Mouse (Mus musculus): ENCODE measurements around the gene Inpp1. TPM values are rescaled to one million over a fixed set of nuclear protein-coding genes. Genes with fewer than 3 reads are reported as not detected.

The Inpp1 gene
- polyA plus RNA-seq, 1 experiment from 2014 or later: 6.2 TPM

DNA sequence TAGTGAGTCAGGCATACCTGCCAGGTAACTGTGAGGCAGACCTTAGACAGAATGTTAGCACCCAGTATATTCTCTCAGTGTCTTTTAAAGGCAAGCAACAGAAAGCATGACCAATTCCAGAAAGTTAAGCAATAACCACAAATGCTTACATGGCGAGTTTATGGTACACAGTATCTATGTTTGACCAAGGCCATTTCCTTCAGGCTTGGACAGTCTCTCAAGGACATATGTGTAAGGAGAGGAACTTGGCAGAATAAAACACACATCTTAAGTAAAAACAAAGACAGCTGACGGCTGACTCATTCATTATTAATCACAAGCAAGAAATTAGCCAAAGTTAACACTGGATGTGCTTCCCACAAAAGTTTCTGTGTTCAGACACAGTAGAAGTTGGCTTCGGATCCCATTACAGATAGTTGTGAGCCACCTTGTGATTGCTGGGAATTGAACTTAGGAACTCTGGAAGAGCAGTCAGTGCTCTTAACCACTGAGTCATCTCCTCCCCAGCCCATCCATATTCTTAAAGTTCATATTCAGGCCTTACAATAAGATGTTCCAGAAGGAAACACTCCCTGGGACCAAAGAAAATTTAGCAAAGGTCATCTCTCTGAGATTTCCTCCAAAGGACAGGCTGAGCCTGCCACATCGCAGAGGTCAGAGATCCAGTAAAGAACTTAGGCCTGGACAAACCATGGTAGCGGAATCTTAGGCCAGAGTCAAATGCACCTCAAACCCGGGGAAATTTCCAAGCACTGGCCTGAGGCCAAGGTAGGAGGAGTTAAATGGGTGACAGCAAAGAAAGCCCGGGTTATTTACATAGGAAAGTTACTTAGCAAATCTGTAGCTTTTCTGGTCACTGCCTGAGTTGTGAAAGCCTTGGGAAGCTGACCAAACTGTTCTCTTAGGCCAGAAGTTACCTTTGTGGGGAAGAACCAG, 52.0 kb downstream of the Inpp1 start:
- 61% methylated on average over 7 of the region's 7 CpGs for WGBS (ENCODE audit: insufficient replicate concordance)
- no peak overlapping the region for H3K27ac ChIP-seq
- no peak for ATAC-seq

DNA sequence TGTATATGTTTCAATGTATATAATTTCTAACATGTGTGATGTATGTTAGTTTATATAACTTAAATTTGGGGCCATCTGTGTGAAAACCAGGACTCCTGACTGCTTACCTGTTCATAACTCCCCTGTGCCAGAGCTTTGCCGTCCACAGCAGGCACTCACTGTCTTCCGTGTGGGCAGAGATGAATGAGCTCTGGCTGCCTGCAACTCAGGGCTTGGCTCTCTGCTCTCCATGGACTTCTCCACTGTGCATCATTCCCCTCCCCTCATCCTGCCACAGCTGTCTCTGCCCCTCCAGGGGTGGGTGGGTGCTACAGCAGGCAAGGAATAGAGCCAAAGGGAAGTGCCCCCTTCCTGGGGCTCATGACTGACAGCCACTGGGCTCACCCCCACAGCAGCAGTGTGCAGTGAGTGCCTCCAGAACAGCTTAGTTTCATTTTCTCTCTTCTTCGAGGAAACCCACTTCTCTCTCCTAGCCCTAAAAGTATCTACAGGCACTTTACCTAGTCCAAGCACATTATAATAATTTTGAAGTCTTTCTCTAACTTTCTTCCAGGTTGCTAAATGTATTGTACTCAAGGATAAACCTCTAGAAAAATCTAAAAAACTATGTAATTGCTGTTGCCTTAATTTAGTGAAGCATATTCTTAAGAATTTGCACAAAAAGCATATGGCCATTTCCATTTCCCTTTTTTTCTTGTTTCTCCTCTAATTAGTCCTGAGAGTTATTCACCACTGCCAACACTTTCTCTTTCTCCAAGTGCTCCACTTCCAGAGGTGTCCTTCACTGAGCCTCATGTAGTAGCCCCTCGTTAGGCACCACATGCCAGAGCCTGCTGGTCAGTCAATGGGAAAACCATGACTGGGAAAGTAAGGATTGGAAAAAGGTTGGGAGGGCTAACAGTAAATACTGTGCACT, 53.3 kb downstream of the Inpp1 start:
- H3K9me3 ChIP-seq (replicated peaks): no peaks in the 10 kb centered on the region
- H3K4me3 ChIP-seq: no peak overlapping the region
- no peak for ATAC-seq
- no peaks in the 10 kb centered on the region for H3K27me3 ChIP-seq (replicated peaks)
- 50% methylated on average over 4 of the region's 4 CpGs for WGBS (ENCODE audit: insufficient replicate concordance)
- H3K4me1 ChIP-seq: peaks cover 3% of the 10 kb centered on the region; the same call in 1 of the 2 replicates
- H3K4me2 ChIP-seq: peak overlapping the region; percentile 42
- no peak overlapping the region for H3K27ac ChIP-seq
- H3K36me3 ChIP-seq: no peaks in the 10 kb centered on the region
- no peak overlapping the region for H3K9ac ChIP-seq

More for the DNA sequence above, 52.0 kb downstream of the Inpp1 start:
- H3K9me3 ChIP-seq (replicated peaks): no peaks in the 10 kb centered on the region
- no peak overlapping the region for H3K9ac ChIP-seq
- no peak overlapping the region for H3K4me3 ChIP-seq
- no peak overlapping the region for H3K4me2 ChIP-seq
- no peaks in the 10 kb centered on the region for H3K36me3 ChIP-seq
- peaks cover 3% of the 10 kb centered on the region; the same call in 1 of the 2 replicates for H3K4me1 ChIP-seq
- no peaks in the 10 kb centered on the region for H3K27me3 ChIP-seq (replicated peaks)

DNA sequence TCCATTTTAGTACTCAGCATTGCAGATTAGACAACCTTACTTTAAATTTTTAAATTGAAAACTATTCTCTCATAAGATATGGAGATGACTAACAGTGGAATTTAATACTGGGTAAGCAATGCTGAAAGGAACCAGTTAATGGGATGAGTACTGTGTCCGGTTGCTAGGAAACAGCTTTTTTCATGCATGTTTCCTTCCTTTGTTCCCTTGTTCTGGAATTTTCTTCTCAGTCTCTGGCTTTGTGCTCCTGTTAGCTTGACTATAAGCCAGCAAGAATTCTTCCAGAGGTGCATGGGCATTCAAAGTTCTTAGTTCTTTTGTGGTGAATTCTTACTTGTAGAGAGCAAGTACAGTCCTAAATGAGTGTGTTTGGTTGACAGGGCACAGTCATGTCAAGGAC, 59.3 kb downstream of the Inpp1 start:
- H3K27ac ChIP-seq: no peak overlapping the region
- H3K36me3 ChIP-seq: no peaks in the 10 kb centered on the region
- peaks cover 1% of the 10 kb centered on the region; the same call in 1 of the 2 replicates for H3K4me1 ChIP-seq
- no peak for ATAC-seq
- H3K9ac ChIP-seq: no peak overlapping the region
- H3K27me3 ChIP-seq (replicated peaks): no peaks in the 10 kb centered on the region
- 74% methylated on average over 1 of the region's 1 CpGs for WGBS (ENCODE audit: insufficient replicate concordance)
- H3K9me3 ChIP-seq (replicated peaks): no peaks in the 10 kb centered on the region
- no peak overlapping the region for H3K4me2 ChIP-seq
- H3K4me3 ChIP-seq: no peak overlapping the region

DNA sequence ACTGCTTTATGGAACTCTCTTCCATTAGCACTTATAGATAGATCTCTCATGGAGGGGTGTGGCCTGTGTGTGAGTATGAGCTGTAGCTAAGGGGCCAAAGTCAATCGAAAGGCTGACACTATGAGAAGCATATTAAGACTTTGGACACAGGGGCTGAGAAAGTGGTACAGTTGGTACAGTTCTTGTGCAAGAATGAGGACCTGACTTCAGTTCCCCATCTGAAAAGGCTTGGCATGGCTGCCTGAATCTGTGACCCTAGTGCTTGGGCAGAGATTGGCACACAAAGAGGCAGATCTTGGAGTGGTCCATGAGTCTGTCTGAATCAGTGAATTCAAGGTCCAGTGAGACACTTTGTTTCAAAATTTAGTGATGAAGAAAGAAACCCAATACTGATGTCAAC, 63.2 kb downstream of the Inpp1 start:
- H3K27ac ChIP-seq: no peak overlapping the region
- WGBS (ENCODE audit: insufficient replicate concordance): 63% methylated on average over 1 of the region's 1 CpGs
- peaks cover 9% of the 10 kb centered on the region; the same call in 1 of the 2 replicates for H3K4me1 ChIP-seq
- H3K36me3 ChIP-seq: no peaks in the 10 kb centered on the region
- H3K9me3 ChIP-seq (replicated peaks): no peaks in the 10 kb centered on the region
- H3K4me2 ChIP-seq: no peak overlapping the region
- H3K4me3 ChIP-seq: no peak overlapping the region
- ATAC-seq: no peak
- H3K27me3 ChIP-seq (replicated peaks): no peaks in the 10 kb centered on the region
- no peak overlapping the region for H3K9ac ChIP-seq

DNA sequence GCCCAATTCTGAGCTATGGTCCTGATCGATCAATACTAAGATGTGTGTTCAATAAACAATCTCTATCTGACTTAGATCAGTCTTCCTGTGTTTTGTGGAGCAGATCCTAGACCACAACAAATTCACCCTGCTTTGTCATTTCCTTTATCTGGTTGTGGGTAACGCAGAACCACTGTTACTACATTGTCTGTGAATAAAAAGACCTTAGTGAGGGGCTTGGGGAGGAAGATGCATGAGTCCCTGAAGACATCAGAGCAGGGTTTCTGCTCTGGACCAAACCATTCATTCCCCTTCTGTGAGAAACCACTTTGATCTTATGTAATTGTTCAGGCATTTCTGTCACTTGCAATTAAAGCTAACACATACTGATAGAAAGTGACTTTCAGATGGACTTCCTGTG, 63.7 kb downstream of the Inpp1 start:
- ATAC-seq: no peak
- WGBS (ENCODE audit: insufficient replicate concordance): 31% methylated on average over 2 of the region's 2 CpGs

DNA sequence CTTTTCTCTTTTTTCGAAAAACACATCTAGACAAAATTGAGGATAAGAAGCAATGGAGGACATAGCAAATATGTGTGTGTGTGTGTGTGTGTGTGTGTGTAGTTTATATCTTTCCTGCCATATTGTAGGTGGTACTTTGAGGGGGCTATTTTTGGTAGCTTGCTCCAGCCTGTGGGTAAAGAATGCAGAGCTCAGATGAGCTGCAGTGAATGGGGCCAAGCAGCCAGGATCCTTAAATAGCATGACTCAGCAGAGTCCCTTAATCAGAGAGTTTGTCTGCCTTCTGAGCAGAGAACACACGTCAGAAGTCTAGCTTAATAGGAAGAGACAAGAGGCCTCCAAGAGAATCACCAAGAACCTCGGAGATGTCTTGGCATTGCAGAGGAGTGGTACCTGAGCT, 64.8 kb downstream of the Inpp1 start:
- Histone ChIP-seq H3K9ac (no peak overlapping the region), H3K4me2 (no peak overlapping the region), H3K4me3 (no peak overlapping the region), H3K27ac (no peak overlapping the region), H3K36me3 (no peaks in the 10 kb centered on the region), H3K4me1 (peaks cover 9% of the 10 kb centered on the region; the same call in 1 of the 2 replicates), H3K27me3 (replicated peaks) (no peaks in the 10 kb centered on the region), H3K9me3 (replicated peaks) (no peaks in the 10 kb centered on the region)
- peak; percentile 54; the same call in 1 of the 2 replicates for ATAC-seq
- WGBS (ENCODE audit: insufficient replicate concordance): 20% methylated on average over 3 of the region's 3 CpGs

More for the DNA sequence above, 63.7 kb downstream of the Inpp1 start:
- Histone ChIP-seq H3K4me3 (no peak overlapping the region), H3K9me3 (replicated peaks) (no peaks in the 10 kb centered on the region), H3K9ac (no peak overlapping the region), H3K27ac (no peak overlapping the region), H3K4me2 (no peak overlapping the region), H3K36me3 (no peaks in the 10 kb centered on the region), H3K27me3 (replicated peaks) (no peaks in the 10 kb centered on the region), H3K4me1 (peaks cover 9% of the 10 kb centered on the region; the same call in 1 of the 2 replicates)

DNA sequence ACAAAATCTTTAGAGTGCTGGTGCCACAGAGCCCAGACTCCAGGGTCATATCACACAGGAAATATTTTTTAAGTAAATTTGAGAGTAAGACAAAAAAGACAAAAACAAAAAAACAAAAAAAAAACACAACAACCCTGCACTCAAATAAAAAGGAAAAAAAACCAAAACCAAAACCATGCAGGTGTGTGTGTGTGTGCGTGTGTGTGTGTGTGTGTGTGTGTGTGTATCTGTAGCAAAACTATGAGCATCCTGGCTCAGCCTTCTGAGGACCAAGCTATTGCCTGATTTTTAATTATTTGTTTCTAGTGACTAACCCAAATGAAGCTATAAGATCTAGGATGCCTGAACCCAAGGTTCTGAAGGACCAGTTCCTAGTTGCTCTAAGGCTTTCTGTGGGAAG, 65.9 kb downstream of the Inpp1 start:
- 56% methylated on average over 1 of the region's 1 CpGs for WGBS (ENCODE audit: insufficient replicate concordance)
- H3K27ac ChIP-seq: no peak overlapping the region
- peaks cover 9% of the 10 kb centered on the region; the same call in 1 of the 2 replicates for H3K4me1 ChIP-seq
- H3K36me3 ChIP-seq: no peaks in the 10 kb centered on the region
- no peak overlapping the region for H3K4me3 ChIP-seq
- H3K4me2 ChIP-seq: no peak overlapping the region
- ATAC-seq: no peak
- H3K9me3 ChIP-seq (replicated peaks): no peaks in the 10 kb centered on the region
- no peaks in the 10 kb centered on the region for H3K27me3 ChIP-seq (replicated peaks)
- H3K9ac ChIP-seq: no peak overlapping the region

DNA sequence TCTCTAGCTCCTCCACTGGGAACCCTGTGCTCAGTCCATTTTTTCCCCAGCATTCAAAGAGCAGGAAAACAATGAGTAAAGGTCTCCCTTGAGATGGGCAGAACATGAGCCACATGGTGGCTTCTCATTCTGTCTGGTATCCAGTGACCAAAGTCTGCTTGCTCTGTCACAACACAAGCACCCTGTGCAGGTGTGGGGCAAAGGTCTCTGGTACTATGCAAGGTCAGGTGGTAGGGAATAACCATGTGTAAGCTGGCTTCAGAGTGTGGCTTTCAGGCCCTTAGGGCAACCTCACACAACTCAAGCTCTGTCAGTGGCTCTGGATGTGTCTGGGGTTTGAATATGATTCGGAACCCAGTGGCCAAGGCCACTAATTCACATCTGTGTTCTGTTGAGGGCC, 67.5 kb downstream of the Inpp1 start:
- Histone ChIP-seq H3K27me3 (replicated peaks) (no peaks in the 10 kb centered on the region), H3K4me3 (no peak overlapping the region), H3K9me3 (replicated peaks) (no peaks in the 10 kb centered on the region), H3K4me1 (peaks cover 9% of the 10 kb centered on the region; the same call in 1 of the 2 replicates), H3K36me3 (no peaks in the 10 kb centered on the region), H3K9ac (no peak overlapping the region), H3K4me2 (no peak overlapping the region), H3K27ac (no peak overlapping the region)
- peak; percentile 76 for ATAC-seq
- 56% methylated on average over 1 of the region's 1 CpGs for WGBS (ENCODE audit: insufficient replicate concordance)

DNA sequence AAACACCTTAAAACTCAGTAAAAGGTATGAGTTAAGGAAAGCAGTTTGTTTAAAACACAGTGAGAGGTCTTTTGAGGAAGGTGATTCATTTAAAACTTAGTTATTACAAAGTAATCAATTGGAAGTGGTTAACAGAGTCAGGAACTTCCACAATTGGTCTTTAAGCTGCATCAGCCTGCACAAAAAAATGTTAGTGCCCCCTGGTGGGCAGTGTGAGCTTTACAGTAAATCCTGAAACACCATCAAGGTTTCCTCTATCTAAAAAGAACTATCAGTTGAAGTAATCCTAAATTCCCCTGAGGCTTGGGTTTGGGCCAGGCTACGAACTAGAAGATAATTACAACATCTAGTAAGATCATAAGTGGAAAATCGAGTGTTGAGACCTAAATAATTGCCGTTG, 69.2 kb downstream of the Inpp1 start:
- ATAC-seq: no peak
- Histone ChIP-seq H3K9me3 (replicated peaks) (no peaks in the 10 kb centered on the region), H3K9ac (no peak overlapping the region), H3K27ac (no peak overlapping the region), H3K36me3 (no peaks in the 10 kb centered on the region), H3K4me3 (no peak overlapping the region), H3K4me1 (peaks cover 9% of the 10 kb centered on the region; the same call in 1 of the 2 replicates), H3K27me3 (replicated peaks) (no peaks in the 10 kb centered on the region), H3K4me2 (no peak overlapping the region)
- 17% methylated on average over 3 of the region's 3 CpGs for WGBS (ENCODE audit: insufficient replicate concordance)

DNA sequence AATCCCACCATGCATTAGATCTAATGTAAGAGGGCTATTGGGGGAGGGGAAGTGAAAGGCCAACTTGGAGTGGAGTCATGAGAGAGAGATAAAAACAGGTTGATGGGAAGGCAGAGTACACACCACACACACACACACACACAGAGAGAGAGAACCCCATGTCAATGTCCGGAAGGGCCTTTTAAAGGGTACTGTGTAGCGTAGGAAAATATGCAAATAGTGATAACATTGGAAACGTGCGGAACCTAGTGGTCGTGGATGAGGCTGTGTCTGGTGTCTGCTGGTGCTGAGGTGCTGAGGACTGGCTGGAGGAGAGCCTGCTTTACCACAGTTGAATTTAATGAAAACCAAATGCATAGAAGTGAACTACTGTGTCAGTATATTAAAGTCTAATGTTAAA, 74.9 kb downstream of the Inpp1 start:
- no peaks in the 10 kb centered on the region for H3K27me3 ChIP-seq (replicated peaks)
- 59% methylated on average over 5 of the region's 5 CpGs for WGBS (ENCODE audit: insufficient replicate concordance)
- no peaks in the 10 kb centered on the region for H3K36me3 ChIP-seq
- H3K9me3 ChIP-seq (replicated peaks): no peaks in the 10 kb centered on the region
- no peak overlapping the region for H3K9ac ChIP-seq
- H3K4me2 ChIP-seq: no peak overlapping the region
- H3K4me1 ChIP-seq: no peaks in the 10 kb centered on the region
- H3K27ac ChIP-seq: no peak overlapping the region
- no peak overlapping the region for H3K4me3 ChIP-seq
- ATAC-seq: no peak

All from liver, embryonic 12.5 days (tissue).